Comparison of ENCODE assay signal across 12 mouse cellular contexts in the genomic region with DNA sequence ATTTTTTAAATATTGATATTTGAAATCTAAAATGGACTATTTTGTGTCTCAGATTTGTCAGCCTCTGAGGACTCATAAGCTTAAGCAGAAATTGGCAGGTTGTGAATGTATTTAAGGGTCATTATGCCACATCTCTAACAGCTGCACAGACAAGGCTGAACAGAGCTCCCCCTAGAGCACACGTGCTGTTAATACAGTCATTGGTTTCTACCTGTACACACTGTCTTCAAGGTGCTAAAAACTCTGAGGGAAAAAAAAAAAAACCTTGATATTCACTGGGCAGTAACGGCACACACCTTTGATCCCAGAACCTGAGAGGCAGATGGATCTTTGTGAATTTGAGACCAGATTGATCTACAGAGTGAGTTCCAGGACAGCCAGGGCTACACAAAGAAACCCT. TPM values are rescaled to one million over a fixed set of nuclear protein-coding genes. Genes with fewer than 3 reads are reported as not detected.
A peak's percentile ranks its signal among the peaks of the same experiment; 100 is the strongest.
DNase-seq lines count a peak whose midpoint lies in the region; ATAC-seq and TF ChIP-seq lines count a peak whose summit lies in the region.
"Had no signal": no experiment of that assay in that cellular context is flagged by ENCODE, and none has a peak within 500 bp of the region (broad histone marks: within the 10 kb centered on the region; RNA-seq: fewer than 3 reads in every experiment).

No protein-coding gene starts in this region.

- no peak overlapping the region for H3K4me2 ChIP-seq in heart, postnatal 0 days (ENCODE audit: low read depth, low read length)
- H3K4me2 ChIP-seq in hindbrain, embryonic 16.5 days (ENCODE audit: low read length): no peak overlapping the region
- H3K4me2 ChIP-seq: heart, embryonic 15.5 days; kidney, embryonic 15.5 days had no signal

- H3K27ac ChIP-seq in heart, postnatal 0 days (ENCODE audit: low read depth): no peak overlapping the region
- no peak overlapping the region for H3K27ac ChIP-seq in heart, embryonic 10.5 days
- H3K27ac ChIP-seq in spleen, adult 2 months (ENCODE audit: insufficient read depth, low read length): no peak overlapping the region
- no peak overlapping the region for H3K27ac ChIP-seq in hindbrain, embryonic 16.5 days (ENCODE audit: low read depth, low read length)
- H3K27ac ChIP-seq: embryonic facial prominence, embryonic 10.5 days; heart, embryonic 15.5 days; kidney, embryonic 15.5 days had no signal

- TF ChIP-seq EP300 in heart, postnatal 0 days (IDR thresholded peaks at IDR 0.05; ENCODE audit: low read depth): no peak

- no peak for TF ChIP-seq POLR2A in spleen, adult 2 months (IDR thresholded peaks at IDR 0.05; ENCODE audit: low read depth, low read length)

- ATAC-seq in heart, postnatal 0 days (ENCODE audit: insufficient read depth, low read depth): no peak
- peak; percentile 57 for ATAC-seq in granulocyte monocyte progenitor cell, adult 5-6 weeks (replicated peaks; ENCODE audit: poor library complexity, severe bottlenecking)
- ATAC-seq in hindbrain, embryonic 16.5 days: no peak

- H3K4me1 ChIP-seq in heart, postnatal 0 days (ENCODE audit: control insufficient read depth, insufficient read depth): peaks cover 16% of the 10 kb centered on the region
- peaks cover 13% of the 10 kb centered on the region for H3K4me1 ChIP-seq in heart, embryonic 10.5 days
- H3K4me1 ChIP-seq in spleen, adult 2 months (ENCODE audit: control insufficient read depth, insufficient read depth, insufficient read length): no peaks in the 10 kb centered on the region
- no peaks in the 10 kb centered on the region; the same call in 1 of the 2 replicates for H3K4me1 ChIP-seq in hindbrain, embryonic 16.5 days (ENCODE audit: control insufficient read depth, insufficient read depth, low read depth, low read length)

- H3K4me3 ChIP-seq in heart, postnatal 0 days (ENCODE audit: low read depth, low read length): no peak overlapping the region
- H3K4me3 ChIP-seq in heart, embryonic 10.5 days: no peak overlapping the region
- H3K4me3 ChIP-seq in spleen, adult 2 months (ENCODE audit: extremely low read depth, insufficient read depth, insufficient read length): no peak overlapping the region
- H3K4me3 ChIP-seq in hindbrain, embryonic 16.5 days (ENCODE audit: low read length): no peak overlapping the region
- H3K4me3 ChIP-seq: embryonic facial prominence, embryonic 10.5 days; heart, embryonic 15.5 days; kidney, embryonic 15.5 days had no signal

- no peaks in the 10 kb centered on the region for H3K9me3 ChIP-seq in heart, postnatal 0 days (replicated peaks; ENCODE audit: control insufficient read depth, low read length)
- H3K9me3 ChIP-seq in heart, embryonic 10.5 days: no peaks in the 10 kb centered on the region
- no peaks in the 10 kb centered on the region for H3K9me3 ChIP-seq in hindbrain, embryonic 16.5 days (ENCODE audit: control insufficient read depth, low read length)
- H3K9me3 ChIP-seq: embryonic facial prominence, embryonic 10.5 days; heart, embryonic 15.5 days; kidney, embryonic 15.5 days had no signal

- WGBS in heart, postnatal 0 days: 51% methylated on average over 2 of the region's 2 CpGs
- 51% methylated on average over 2 of the region's 2 CpGs for WGBS in heart, embryonic 10.5 days
- WGBS in spleen, adult 2 months: 55% methylated on average over 2 of the region's 2 CpGs
- WGBS in hindbrain, embryonic 16.5 days: 51% methylated on average over 2 of the region's 2 CpGs

- no peaks in the 10 kb centered on the region for H3K27me3 ChIP-seq in heart, postnatal 0 days (ENCODE audit: control insufficient read depth, insufficient read depth, low read length)
- no peaks in the 10 kb centered on the region for H3K27me3 ChIP-seq in heart, embryonic 10.5 days (ENCODE audit: insufficient read depth, poor library complexity, severe bottlenecking)
- H3K27me3 ChIP-seq in spleen, adult 2 months (ENCODE audit: control insufficient read depth, insufficient read depth, low read length): no peaks in the 10 kb centered on the region
- no peaks in the 10 kb centered on the region for H3K27me3 ChIP-seq in hindbrain, embryonic 16.5 days (replicated peaks; ENCODE audit: control insufficient read depth, insufficient read depth, low read length)
- H3K27me3 ChIP-seq: heart, embryonic 15.5 days; kidney, embryonic 15.5 days had no signal

- no peaks in the 10 kb centered on the region for H3K36me3 ChIP-seq in heart, postnatal 0 days (replicated peaks; ENCODE audit: control insufficient read depth, insufficient read depth, low read length)
- H3K36me3 ChIP-seq in heart, embryonic 10.5 days: 0 out of 2 replicates have a peak, but pooled peaks cover 2% of the 10 kb centered on the region
- H3K36me3 ChIP-seq in spleen, adult 2 months (ENCODE audit: control insufficient read depth, insufficient read depth, low read length): no peaks in the 10 kb centered on the region
- H3K36me3 ChIP-seq in hindbrain, embryonic 16.5 days (ENCODE audit: control insufficient read depth, insufficient read depth, low read length): no peaks in the 10 kb centered on the region
- H3K36me3 ChIP-seq: embryonic facial prominence, embryonic 10.5 days; heart, embryonic 15.5 days; kidney, embryonic 15.5 days had no signal

- TF ChIP-seq CTCF in heart, postnatal 0 days (IDR thresholded peaks at IDR 0.05; ENCODE audit: low read depth): peak; percentile 50
- peak; percentile 27; the same call in 1 of the 2 replicates for TF ChIP-seq CTCF in spleen, adult 2 months (IDR thresholded peaks at IDR 0.05; ENCODE audit: extremely low read depth, insufficient read depth, insufficient read length, insufficient replicate concordance)

- DNase-seq in heart, postnatal 0 days (ENCODE audit: low spot score): no peak
- DNase-seq in heart, embryonic 10.5 days (ENCODE audit: low spot score): no peak
- peak; percentile 7 to 23 for DNase-seq in spleen, adult 2 months (ENCODE audit: low read depth in 1 of 2, low spot score in 2 of 2)
- no peak for DNase-seq in spleen, postnatal 4 days (ENCODE audit: low spot score in 2 of 2)
- DNase-seq in frontal cortex, postnatal 14 days (ENCODE audit: low spot score in 2 of 2): no peak
- DNase-seq in layer of hippocampus, adult 18-20 months (ENCODE audit: low spot score in 2 of 2): no peak

- H3K9ac ChIP-seq in heart, postnatal 0 days (replicated peaks; ENCODE audit: low read depth, low read length): no peak overlapping the region
- H3K9ac ChIP-seq in hindbrain, embryonic 16.5 days (ENCODE audit: low read depth, low read length): no peak overlapping the region
- H3K9ac ChIP-seq: heart, embryonic 15.5 days; kidney, embryonic 15.5 days had no signal

RNA-seq across cellular contexts. Expression of gene Evi5, which starts 15.9 kb away (rescaled TPM):
- total RNA-seq in heart, postnatal 0 days (2014; rRNA removed; ENCODE audit: low replicate concordance): 55.9 and 66.6 TPM in 2 replicates
- 35.8 and 38.4 TPM in 2 replicates for polyA plus RNA-seq in heart, postnatal 0 days (2015; fragmentation: Nextera tagmentation; extraction: Ambion mirVana)
- 43.3 and 53.9 TPM in 2 replicates for polyA plus RNA-seq in heart, embryonic 10.5 days (2016; fragmentation: Nextera tagmentation; extraction: Ambion mirVana)
- 6.2 and 6.6 TPM in 2 replicates for polyA plus RNA-seq in spleen, adult 2 months (2012; rRNA removed)
- total RNA-seq in granulocyte monocyte progenitor cell, adult 5-6 weeks (2014; fragmentation: Nextera tagmentation): 21.4 and 22.4 TPM in 2 replicates
- total RNA-seq in granulocyte monocyte progenitor cell, adult 5-6 weeks (2017): 10.5 and 14.1 TPM in 2 replicates
- polyA plus RNA-seq in hindbrain, embryonic 16.5 days (2015; fragmentation: Nextera tagmentation; extraction: Ambion mirVana): 51.7 and 58.7 TPM in 2 replicates
- 10 to 100 TPM; 62.7 to 65.5 TPM for total RNA-seq in layer of hippocampus, adult 18-20 months (2021)

RNA-seq across cellular contexts. Expression of gene Ube2d2b, which starts 29.1 kb away (rescaled TPM):
- not detected in 2 replicates for total RNA-seq in heart, postnatal 0 days (2014; rRNA removed; ENCODE audit: low replicate concordance)
- not detected in 2 replicates for polyA plus RNA-seq in heart, postnatal 0 days (2015; fragmentation: Nextera tagmentation; extraction: Ambion mirVana)
- polyA plus RNA-seq in heart, embryonic 10.5 days (2016; fragmentation: Nextera tagmentation; extraction: Ambion mirVana): 0.20 and 0.25 TPM in 2 replicates
- polyA plus RNA-seq in spleen, adult 2 months (2012; rRNA removed): not detected in 2 replicates
- not detected in 2 replicates for total RNA-seq in granulocyte monocyte progenitor cell, adult 5-6 weeks (2014; fragmentation: Nextera tagmentation)
- not detected in 2 replicates for total RNA-seq in granulocyte monocyte progenitor cell, adult 5-6 weeks (2017)
- polyA plus RNA-seq in hindbrain, embryonic 16.5 days (2015; fragmentation: Nextera tagmentation; extraction: Ambion mirVana): 0.09 and 0.11 TPM in 2 replicates
- not detected for total RNA-seq in layer of hippocampus, adult 18-20 months (2021)
- total RNA-seq: left cerebral cortex, postnatal 36 days had no signal

RNA-seq across cellular contexts. Expression of gene Rpl5, which starts 41.3 kb away (rescaled TPM):
- 201 and 233 TPM in 2 replicates for total RNA-seq in heart, postnatal 0 days (2014; rRNA removed; ENCODE audit: low replicate concordance)
- polyA plus RNA-seq in heart, postnatal 0 days (2015; fragmentation: Nextera tagmentation; extraction: Ambion mirVana): 22.1 and 26.8 TPM in 2 replicates
- polyA plus RNA-seq in heart, embryonic 10.5 days (2016; fragmentation: Nextera tagmentation; extraction: Ambion mirVana): 61.9 and 78.8 TPM in 2 replicates
- polyA plus RNA-seq in spleen, adult 2 months (2012; rRNA removed): 24.1 and 29.9 TPM in 2 replicates
- total RNA-seq in granulocyte monocyte progenitor cell, adult 5-6 weeks (2014; fragmentation: Nextera tagmentation): 433 and 504 TPM in 2 replicates
- total RNA-seq in granulocyte monocyte progenitor cell, adult 5-6 weeks (2017): 310 and 457 TPM in 2 replicates
- 53.9 and 59.3 TPM in 2 replicates for polyA plus RNA-seq in hindbrain, embryonic 16.5 days (2015; fragmentation: Nextera tagmentation; extraction: Ambion mirVana)
- 10 to 100 TPM; 59.0 to 59.2 TPM for total RNA-seq in layer of hippocampus, adult 18-20 months (2021)

Comparison
In these comparisons a context has a peak if more than half of its experiments do, and no peak if none do; other contexts are left out.
1. DNase-seq: peak in spleen, adult 2 months (2 of 2); none in heart, postnatal 0 days (single experiment), heart, embryonic 10.5 days (single experiment), spleen, postnatal 4 days (0 of 2), frontal cortex, postnatal 14 days (0 of 2) and layer of hippocampus, adult 18-20 months (0 of 2).